Mouse (Mus musculus): ENCODE data around the gene Rps6ka5.

Gene Rps6ka5

GRCm38 (mm10) chr12:100724606-100725457 is 2.0 kb downstream of the Rps6ka5 start:
- DNase-seq (ENCODE audit: low read depth, low spot score), result peak; percentile 100

- no peak for DNase-seq (ENCODE audit: low read depth, low spot score)
Measured at GRCm38 (mm10) chr12:100724182-100724581, 2.6 kb downstream of the Rps6ka5 start.

GRCm38 (mm10) chr12:100720801-100721200 is 6.0 kb downstream of the Rps6ka5 start:
- DNase-seq (ENCODE audit: low read depth, low spot score), result no peak

GRCm38 (mm10) chr12:100717446-100717845 is 9.3 kb downstream of the Rps6ka5 start:
- no peak for DNase-seq (ENCODE audit: low read depth, low spot score)

- no peak for DNase-seq (ENCODE audit: low read depth, low spot score)
Measured at GRCm38 (mm10) chr12:100716969-100717368, 9.8 kb downstream of the Rps6ka5 start.

GRCm38 (mm10) chr12:100711819-100712218 is 15.0 kb downstream of the Rps6ka5 start:
- no peak for DNase-seq (ENCODE audit: low read depth, low spot score)

- DNase-seq (ENCODE audit: low read depth, low spot score), result no peak
Measured at GRCm38 (mm10) chr12:100711116-100711691, 15.6 kb downstream of the Rps6ka5 start.

- DNase-seq (ENCODE audit: low read depth, low spot score), result no peak
Measured at GRCm38 (mm10) chr12:100710432-100710831, 16.4 kb downstream of the Rps6ka5 start.

GRCm38 (mm10) chr12:100707312-100707711 is 19.5 kb downstream of the Rps6ka5 start:
- no peak for DNase-seq (ENCODE audit: low read depth, low spot score)

- DNase-seq (ENCODE audit: low read depth, low spot score), result no peak
Measured at GRCm38 (mm10) chr12:100705057-100705722, 21.6 kb downstream of the Rps6ka5 start.

- DNase-seq (ENCODE audit: low read depth, low spot score), result no peak
Measured at GRCm38 (mm10) chr12:100698019-100698418, 28.8 kb downstream of the Rps6ka5 start.

GRCm38 (mm10) chr12:100696621-100697020 is 30.2 kb downstream of the Rps6ka5 start:
- DNase-seq (ENCODE audit: low read depth, low spot score), result peak; percentile 13

GRCm38 (mm10) chr12:100695252-100695651 is 31.5 kb downstream of the Rps6ka5 start:
- no peak for DNase-seq (ENCODE audit: low read depth, low spot score)

- DNase-seq (ENCODE audit: low read depth, low spot score), result no peak
Measured at GRCm38 (mm10) chr12:100692208-100692607, 34.6 kb downstream of the Rps6ka5 start.

GRCm38 (mm10) chr12:100690444-100690843 is 36.3 kb downstream of the Rps6ka5 start:
- DNase-seq (ENCODE audit: low read depth, low spot score), result no peak

- no peak for DNase-seq (ENCODE audit: low read depth, low spot score)
Measured at GRCm38 (mm10) chr12:100688177-100688576, 38.6 kb downstream of the Rps6ka5 start.

GRCm38 (mm10) chr12:100687001-100687400 is 39.8 kb downstream of the Rps6ka5 start:
- no peak for DNase-seq (ENCODE audit: low read depth, low spot score)

GRCm38 (mm10) chr12:100681752-100682151 is 45.0 kb downstream of the Rps6ka5 start:
- DNase-seq (ENCODE audit: low read depth, low spot score), result no peak

- DNase-seq (ENCODE audit: low read depth, low spot score), result no peak
Measured at GRCm38 (mm10) chr12:100681241-100681640, 45.5 kb downstream of the Rps6ka5 start.

- no peak for DNase-seq (ENCODE audit: low read depth, low spot score)
Measured at GRCm38 (mm10) chr12:100680676-100681075, 46.1 kb downstream of the Rps6ka5 start.

- DNase-seq (ENCODE audit: low read depth, low spot score), result no peak
Measured at GRCm38 (mm10) chr12:100670647-100671199, 56.1 kb downstream of the Rps6ka5 start.

GRCm38 (mm10) chr12:100665294-100665693 is 61.5 kb downstream of the Rps6ka5 start:
- no peak for DNase-seq (ENCODE audit: low read depth, low spot score)
